Mouse (Mus musculus): Measurements from ENCODE around the gene Chkb. TPM values are rescaled to one million over a fixed set of nuclear protein-coding genes. Genes with fewer than 3 reads are reported as not detected.

Gene Chkb
- total RNA-seq, 2 experiments from 2014 or later: 51.1 to 59.8 TPM

DNA sequence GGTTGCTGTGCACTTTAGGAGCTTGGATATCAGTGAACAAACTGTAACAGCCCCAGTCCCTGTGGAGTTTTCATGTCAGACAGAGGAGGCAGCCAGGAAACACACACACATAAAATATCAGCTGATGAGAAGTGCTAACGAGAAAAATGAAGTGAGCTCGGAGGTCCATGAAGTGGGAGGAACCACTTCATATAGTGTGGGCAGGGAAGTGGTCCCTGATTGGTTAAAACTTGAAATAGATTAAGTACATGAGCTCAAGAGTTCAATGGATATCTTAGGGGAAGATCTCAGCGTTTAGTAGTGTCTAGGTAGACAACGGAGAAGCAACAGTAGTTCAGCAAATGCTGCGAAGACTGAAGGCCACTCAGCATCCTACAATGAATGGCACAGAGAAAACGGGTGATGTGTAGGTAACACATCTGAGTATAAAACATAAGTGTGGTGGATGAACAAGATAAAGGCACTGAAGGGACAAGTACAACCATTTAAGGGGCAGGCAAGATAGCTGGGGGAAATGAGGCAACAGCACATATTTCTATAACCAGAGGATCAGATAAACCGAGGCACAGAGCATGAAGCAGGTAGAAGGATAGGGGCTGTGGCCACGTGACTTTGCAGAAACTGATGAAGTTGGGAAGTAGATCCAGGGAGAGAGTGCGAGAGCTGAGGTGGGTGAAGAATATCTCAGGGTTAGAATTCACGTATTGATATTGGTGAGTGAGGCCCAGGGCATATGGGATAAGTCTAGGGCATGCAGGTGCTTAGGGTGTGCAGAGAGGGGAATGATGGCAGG is 24.7 kb downstream of the Chkb start:
- DNase-seq (ENCODE audit: low spot score in 2 of 2): no peak

GRCm38 (mm10) chr15:89402471-89402870 is 27.2 kb downstream of the Chkb start:
- DNase-seq (ENCODE audit: low spot score in 2 of 2): no peak

GRCm38 (mm10) chr15:89399716-89400115 is 30.0 kb downstream of the Chkb start:
- DNase-seq (ENCODE audit: low spot score in 2 of 2): no peak

DNA sequence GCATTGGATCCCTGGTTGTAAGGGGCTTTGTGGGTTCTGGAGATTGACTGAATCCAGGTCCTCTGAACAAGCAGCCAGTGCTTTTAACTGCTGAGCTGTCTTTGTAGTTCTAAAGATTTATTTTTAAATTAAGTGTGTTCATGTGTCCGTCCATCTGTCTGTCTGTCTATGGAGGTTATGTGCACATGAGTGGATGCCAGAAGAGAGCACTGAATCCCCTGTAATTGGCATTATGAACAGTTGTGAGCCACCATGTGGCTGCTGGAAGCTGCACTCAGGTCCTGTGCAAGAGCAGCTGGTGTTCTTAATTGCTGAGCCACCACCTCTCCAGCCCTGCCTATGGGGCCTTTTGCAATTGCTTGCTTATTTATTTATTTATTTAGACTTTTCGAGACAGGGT is 31.6 kb downstream of the Chkb start:
- no peak for DNase-seq (ENCODE audit: low spot score in 2 of 2)

GRCm38 (mm10) chr15:89396883-89397282 is 32.8 kb downstream of the Chkb start:
- DNase-seq (ENCODE audit: low spot score in 2 of 2): no peak

DNA sequence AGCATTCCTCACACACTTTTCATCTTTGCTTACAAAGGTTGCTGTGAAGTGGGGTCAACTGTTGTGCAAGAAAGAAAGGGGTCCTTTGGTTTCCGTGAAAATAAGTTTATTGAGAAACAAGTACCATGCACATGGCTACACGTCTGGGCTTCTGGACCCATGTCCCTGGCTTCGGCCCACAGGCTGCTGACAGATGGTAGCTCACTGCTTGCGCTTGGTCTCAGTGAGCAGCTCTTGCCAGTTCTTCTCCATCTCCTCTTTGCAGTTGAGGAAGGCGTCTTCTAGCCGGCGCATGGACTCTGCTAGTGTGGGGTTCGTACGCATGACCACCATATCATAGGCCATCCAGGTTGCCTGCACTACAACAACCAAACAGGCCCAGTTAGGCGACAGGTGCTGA is 39.6 kb downstream of the Chkb start:
- DNase-seq (ENCODE audit: low spot score in 2 of 2): no peak

DNA sequence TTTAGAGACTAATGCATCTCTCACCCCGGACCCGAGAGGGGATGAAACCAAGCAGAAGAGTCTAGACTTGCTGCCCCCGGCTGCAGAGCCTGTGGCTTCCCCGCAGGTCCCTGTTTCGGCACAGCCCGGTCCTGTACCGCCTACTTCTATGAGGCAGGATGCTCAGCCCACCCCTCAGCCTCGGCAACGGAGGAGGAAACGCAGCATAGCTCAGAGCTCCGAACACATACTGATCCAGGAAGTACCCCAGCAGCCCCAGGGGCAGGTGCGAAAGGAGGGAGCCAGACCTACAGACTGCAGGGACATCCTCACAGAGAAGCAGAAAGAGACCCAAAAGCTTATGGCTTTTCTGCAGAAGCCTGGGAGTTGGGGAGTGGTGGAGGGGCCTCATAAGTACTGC is 42.6 kb downstream of the Chkb start:
- no peak for DNase-seq (ENCODE audit: low spot score in 2 of 2)

GRCm38 (mm10) chr15:89384617-89385016 is 45.1 kb downstream of the Chkb start, which contains the start of gene Klhdc7b:
Klhdc7b (plus strand) TSS chr15:89384917.
- no peak for DNase-seq (ENCODE audit: low spot score in 2 of 2)

DNA sequence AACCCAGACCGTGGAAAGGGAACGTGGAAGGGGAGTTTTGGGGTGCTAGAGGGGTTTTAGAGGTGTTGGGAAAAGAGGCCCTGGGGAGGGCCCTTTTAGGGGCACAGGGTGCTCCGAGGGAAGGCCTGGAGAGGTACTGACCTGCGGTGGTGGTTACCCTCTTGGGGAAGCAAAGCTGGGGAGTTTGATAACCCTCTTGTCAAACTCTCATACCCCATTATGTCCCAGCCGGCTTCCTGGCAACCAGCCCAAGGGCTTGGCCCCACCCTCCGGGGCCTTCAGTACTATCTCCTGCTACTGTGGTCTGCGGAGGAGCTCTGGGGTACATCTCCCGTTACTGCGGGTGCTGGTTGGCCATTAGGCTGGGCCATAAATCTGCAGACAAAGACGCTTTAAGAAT is 50.3 kb downstream of the Chkb start:
- no peak for DNase-seq (ENCODE audit: low spot score in 2 of 2)

GRCm38 (mm10) chr15:89378831-89379401 is 50.8 kb downstream of the Chkb start, which contains the start of gene Odf3b:
Odf3b (minus strand) TSS chr15:89379282.
- peak in 1 of 2 experiments; percentile 18 for DNase-seq (ENCODE audit: low spot score in 2 of 2)

- peak in 1 of 2 experiments; percentile 14 for DNase-seq (ENCODE audit: low spot score in 2 of 2)
Measured at GRCm38 (mm10) chr15:89377938-89378828, 51.5 kb downstream of the Chkb start.

DNA sequence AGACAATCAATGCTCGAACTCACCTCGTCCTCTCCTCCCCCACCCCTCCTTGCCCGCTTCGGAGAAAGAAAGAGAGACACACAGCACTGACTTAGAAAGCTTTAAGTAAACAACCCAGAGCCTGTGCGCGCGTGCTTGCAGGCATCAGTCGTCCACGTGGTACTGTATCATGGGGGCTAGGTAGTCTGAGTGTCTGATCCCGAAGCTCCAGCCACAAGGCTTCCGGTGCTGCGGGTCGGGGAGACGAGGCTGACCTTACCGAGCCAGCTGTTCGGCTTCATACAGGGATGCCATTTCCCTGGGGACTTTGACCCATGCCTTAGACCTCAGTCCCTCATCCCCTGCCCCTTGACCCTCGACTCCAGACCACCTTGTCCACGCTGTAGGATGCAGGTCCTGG is 52.3 kb downstream of the Chkb start:
- DNase-seq (ENCODE audit: low spot score in 2 of 2): no peak

DNA sequence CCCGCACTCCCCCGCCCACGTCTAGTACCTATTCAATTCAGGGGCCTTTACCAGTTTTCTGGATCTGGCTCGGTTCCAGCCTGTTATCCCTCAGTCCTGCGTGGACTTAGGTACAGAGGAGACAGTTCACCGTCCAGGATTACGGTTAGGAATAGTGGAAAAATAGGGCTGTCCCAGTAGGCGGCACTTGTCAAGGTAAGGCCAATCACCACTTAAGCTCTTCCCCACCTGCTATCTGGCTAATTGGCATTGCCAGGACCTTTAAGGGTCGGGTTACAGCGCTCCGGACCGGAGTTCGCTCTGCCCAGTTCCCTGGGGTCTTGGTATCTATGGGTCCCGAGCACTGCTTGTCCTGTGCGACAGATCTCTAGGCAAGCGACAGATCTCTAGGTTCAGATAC is 52.8 kb downstream of the Chkb start, which contains the start of gene Tymp:
Gene Tymp, minus strand, starts transcription at position 83 of the 400 bp plus-strand sequence.
- no peak for DNase-seq (ENCODE audit: low spot score in 2 of 2)

Other genes starting within 250 kb of the Chkb start
- gene Plxnb2, start 249.1 kb downstream of the Chkb start, total RNA-seq (2021): 10 to 100 TPM; 65.4 to 78.2 TPM
- 10 to 100 TPM; 33.1 to 37.5 TPM for gene Dennd6b, start 233.4 kb downstream of the Chkb start, total RNA-seq (2021)
- gene Ppp6r2, start 218.4 kb downstream of the Chkb start, total RNA-seq (2021): 100 to 1,000 TPM; 159 to 174 TPM
- gene Sbf1, start 114.6 kb downstream of the Chkb start, total RNA-seq (2021): 100 to 1,000 TPM; 215 to 259 TPM
- not detected for gene Adm2, start 107.2 kb downstream of the Chkb start, total RNA-seq (2021)
- not detected for gene Miox, start 95.5 kb downstream of the Chkb start, total RNA-seq (2021)
- gene Lmf2, start 74.2 kb downstream of the Chkb start, total RNA-seq (2021): 10 to 100 TPM; 24.1 to 29.3 TPM
- gene Ncaph2, start 74.2 kb downstream of the Chkb start, total RNA-seq (2021): 10 to 100 TPM; 73.2 to 82.3 TPM
- gene Sco2, start 56.1 kb downstream of the Chkb start, total RNA-seq (2021): 10 to 100 TPM; 27.9 to 29.1 TPM
- 1 to 10 TPM; 1.1 to 1.4 TPM for gene Tymp, start 52.9 kb downstream of the Chkb start, total RNA-seq (2021)
- 1 to 10 TPM; 3.7 to 4.2 TPM for gene Odf3b, start 50.6 kb downstream of the Chkb start, total RNA-seq (2021)
- gene Klhdc7b, start 45.0 kb downstream of the Chkb start, total RNA-seq (2021): under 1 TPM; 0.13 to 0.18 TPM
- gene Syce3, start 19.4 kb downstream of the Chkb start, total RNA-seq (2021): not detected
- gene Cpt1b, start 4.0 kb downstream of the Chkb start, total RNA-seq (2021): 1 to 10 TPM; 3.9 to 4.5 TPM
- 1 to 10 TPM; 2.0 to 2.4 TPM for gene C730034F03Rik, start 319 bp downstream of the Chkb start, total RNA-seq (2021)
- not detected for gene Gm44502, start 212 bp downstream of the Chkb start, total RNA-seq (2021)
- gene Mapk8ip2, start 24.0 kb upstream of the Chkb start, total RNA-seq (2021): 100 to 1,000 TPM; 176 to 186 TPM
- gene Arsa, start 47.5 kb upstream of the Chkb start, total RNA-seq (2021): 10 to 100 TPM; 30.0 to 31.1 TPM
- 100 to 1,000 TPM; 221 to 225 TPM for gene Shank3, start 69.7 kb upstream of the Chkb start, total RNA-seq (2021)
- 1 to 10 TPM; 1.8 to 3.1 TPM for gene Acr, start 138.4 kb upstream of the Chkb start, total RNA-seq (2021)
- 10 to 100 TPM; 31.4 to 36.3 TPM for gene Rabl2, start 162.0 kb upstream of the Chkb start, total RNA-seq (2021)